Mouse (Mus musculus): ENCODE data around the gene Afm.

Afm gene

GRCm38 (mm10) chr5:90518356-90519100 lies at the start of gene Afm:
Afm (plus strand) TSS chr5:90518932.
- no peak for DNase-seq

- no peak for DNase-seq
Observed at GRCm38 (mm10) chr5:90470836-90471235, 47.9 kb upstream of the Afm start.

DNA sequence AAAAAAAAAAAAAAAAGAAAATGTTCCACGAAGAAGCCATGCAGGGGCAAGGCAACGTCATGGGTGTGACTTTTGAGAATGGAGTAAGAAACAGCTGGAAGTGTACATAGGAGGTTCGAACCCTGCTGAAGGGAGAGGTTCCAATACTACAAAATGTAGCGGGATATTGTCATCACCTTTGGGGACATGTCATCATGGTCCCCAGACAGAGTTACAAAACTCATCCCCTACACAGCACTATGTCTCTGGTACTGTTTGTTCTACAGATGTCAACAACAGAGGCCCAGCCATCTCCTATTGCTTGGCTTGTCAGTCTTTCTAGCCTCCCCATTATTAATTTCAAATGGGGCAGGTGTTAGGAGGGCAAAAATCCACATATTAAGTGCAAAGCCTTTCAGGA lies 44.8 kb upstream of the Afm start:
- DNase-seq: no peak

GRCm38 (mm10) chr5:90474369-90474768 lies 44.4 kb upstream of the Afm start:
- no peak for DNase-seq

DNA sequence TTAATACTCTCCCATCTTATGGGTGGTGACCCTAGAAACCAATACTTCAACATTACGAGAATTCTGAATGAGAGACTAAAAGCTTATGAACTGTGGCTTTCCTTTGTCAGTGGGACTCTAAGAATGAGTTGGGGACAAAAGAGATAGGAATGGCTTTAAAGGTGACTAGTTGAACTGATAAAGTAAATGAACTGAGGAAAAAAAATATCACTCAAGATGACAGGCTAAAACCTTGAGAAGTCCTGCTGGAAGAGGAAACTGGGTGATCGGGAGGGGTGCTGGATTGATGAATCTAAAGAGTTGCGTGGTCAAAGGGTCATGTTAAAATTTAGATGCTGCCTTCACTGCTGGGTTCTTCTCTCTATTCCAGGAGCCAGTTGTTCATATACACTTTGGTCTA lies 42.0 kb upstream of the Afm start:
- no peak for DNase-seq

- no peak for DNase-seq
Observed at GRCm38 (mm10) chr5:90477308-90478140, 41.2 kb upstream of the Afm start.

DNA sequence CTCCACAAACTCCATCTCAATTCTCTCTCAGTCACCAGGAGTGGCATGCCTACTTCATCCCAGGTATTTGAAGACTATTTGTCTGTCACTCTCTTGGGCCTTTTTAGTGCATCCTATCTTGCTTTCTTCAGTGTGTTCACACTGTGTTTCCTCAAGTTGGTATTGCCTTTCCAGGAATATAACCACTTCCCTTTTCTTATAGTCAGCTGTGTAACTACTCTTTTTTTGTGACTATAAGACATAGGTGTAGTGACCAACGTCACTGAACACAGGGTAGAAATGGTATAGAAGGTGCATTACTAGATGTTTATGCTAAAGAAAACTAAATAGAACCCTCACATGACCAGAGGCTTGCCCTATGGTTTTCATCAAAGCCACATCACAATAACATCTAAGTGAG lies 39.8 kb upstream of the Afm start:
- DNase-seq: no peak

GRCm38 (mm10) chr5:90485597-90485996 lies 33.1 kb upstream of the Afm start:
- DNase-seq: no peak

DNA sequence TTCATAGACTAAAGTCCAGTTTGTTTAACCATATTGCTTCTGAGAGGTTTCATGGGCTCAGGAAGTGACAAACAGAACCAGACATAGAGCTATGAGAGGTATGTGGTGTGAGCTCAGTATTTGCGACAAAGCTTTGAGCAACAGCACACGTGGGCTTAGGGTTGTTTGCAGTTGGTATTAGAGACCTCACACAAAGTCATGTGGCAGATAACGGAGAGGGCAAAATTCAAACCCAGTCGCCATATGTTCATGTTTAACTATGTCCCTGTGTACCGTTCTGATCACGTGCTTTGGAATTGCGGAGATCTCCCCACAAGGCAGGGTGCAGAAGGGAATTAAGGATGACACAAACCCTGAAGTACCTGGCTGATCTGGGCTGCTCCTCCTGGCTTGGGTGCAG lies 30.4 kb upstream of the Afm start:
- DNase-seq: no peak

- no peak for DNase-seq
Observed at GRCm38 (mm10) chr5:90490518-90490917, 28.2 kb upstream of the Afm start, which contains the start of gene Afp. Afp (plus strand) TSS chr5:90490737.

DNA sequence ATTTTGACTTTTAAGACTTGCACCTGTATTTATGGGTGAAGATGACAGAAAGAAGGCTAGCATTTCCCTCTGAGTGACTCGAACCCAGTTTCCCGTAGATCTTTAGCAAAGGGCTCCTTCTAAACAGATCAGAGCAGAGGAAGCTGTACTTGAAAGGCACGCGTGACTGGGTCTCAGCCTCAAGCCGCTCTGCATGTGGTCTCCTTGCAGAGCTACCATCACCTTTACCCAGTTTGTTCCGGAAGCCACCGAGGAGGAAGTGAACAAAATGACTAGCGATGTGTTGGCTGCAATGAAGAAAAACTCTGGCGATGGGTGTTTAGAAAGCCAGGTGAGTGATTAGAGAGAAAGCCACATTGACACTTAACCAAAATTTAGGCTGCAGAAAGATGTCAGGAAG lies 26.3 kb upstream of the Afm start:
- no peak for DNase-seq

- no peak for DNase-seq
Observed at GRCm38 (mm10) chr5:90494308-90494707, 24.4 kb upstream of the Afm start.

DNA sequence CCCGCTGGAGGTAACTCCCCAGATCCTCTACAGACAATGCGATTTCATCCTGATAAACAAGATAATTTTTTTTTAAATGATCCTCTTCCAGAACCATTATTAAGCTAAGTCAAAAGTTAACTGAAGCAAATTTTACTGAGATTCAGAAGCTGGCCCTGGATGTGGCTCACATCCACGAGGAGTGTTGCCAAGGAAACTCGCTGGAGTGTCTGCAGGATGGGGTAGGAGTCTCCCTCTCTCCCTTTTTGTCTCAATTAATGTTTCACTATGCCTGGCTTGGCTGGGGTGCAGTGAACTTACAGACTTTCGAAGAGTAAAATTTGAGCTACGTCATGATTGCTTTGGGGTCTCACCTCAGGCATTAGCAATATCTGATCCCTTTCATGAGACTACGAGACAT lies 19.2 kb upstream of the Afm start:
- no peak for DNase-seq

DNA sequence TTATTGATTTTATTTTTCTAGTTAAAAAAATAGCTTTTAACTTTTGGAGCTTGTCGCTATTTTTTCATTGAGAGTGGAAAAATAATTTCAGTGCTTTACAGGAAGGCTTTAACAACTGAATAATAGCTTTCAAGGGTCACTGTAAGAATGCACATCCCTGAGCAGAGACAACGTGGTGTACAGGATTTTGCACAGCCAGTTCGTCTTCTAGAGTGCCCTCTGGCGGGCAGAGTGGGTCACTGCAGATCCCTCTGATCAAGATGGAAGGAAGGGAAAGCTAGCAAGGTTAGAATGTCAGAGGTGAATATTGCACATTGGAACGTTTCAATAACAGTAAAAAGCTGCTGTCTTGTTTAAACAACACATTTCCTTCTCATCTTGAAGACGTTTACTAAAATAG lies 18.0 kb upstream of the Afm start:
- DNase-seq: peak; percentile 65 to 77

- no peak for DNase-seq
Observed at GRCm38 (mm10) chr5:90501752-90502151, 17.0 kb upstream of the Afm start.

DNA sequence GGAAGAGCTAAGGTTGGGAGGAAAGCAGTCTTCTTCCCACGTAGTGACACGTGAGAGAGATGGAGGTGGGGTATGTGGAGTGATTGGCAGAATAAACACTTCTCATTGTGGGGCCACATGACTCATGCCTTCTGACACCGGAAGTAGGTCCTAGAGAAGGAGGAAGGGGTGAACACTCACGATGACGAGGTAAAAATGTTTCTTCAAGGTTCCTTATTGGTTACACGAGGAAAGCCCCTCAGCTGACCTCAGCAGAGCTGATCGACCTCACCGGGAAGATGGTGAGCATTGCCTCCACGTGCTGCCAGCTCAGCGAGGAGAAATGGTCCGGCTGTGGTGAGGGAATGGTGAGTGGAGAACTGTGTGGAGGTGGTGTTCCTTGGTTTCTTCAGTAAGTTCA lies 14.0 kb upstream of the Afm start:
- no peak for DNase-seq

DNA sequence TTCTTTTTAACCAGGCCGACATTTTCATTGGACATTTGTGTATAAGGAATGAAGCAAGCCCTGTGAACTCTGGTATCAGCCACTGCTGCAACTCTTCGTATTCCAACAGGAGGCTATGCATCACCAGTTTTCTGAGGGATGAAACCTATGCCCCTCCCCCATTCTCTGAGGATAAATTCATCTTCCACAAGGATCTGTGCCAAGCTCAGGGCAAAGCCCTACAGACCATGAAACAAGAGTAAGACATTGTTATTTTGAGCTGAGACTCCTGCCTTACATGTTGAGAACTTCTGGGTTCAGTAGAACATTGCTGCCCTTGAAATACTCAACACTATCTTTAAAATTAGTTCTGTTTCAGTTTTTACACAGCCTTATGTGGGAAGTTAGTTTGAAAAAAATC lies 12.2 kb upstream of the Afm start:
- DNase-seq: no peak

DNA sequence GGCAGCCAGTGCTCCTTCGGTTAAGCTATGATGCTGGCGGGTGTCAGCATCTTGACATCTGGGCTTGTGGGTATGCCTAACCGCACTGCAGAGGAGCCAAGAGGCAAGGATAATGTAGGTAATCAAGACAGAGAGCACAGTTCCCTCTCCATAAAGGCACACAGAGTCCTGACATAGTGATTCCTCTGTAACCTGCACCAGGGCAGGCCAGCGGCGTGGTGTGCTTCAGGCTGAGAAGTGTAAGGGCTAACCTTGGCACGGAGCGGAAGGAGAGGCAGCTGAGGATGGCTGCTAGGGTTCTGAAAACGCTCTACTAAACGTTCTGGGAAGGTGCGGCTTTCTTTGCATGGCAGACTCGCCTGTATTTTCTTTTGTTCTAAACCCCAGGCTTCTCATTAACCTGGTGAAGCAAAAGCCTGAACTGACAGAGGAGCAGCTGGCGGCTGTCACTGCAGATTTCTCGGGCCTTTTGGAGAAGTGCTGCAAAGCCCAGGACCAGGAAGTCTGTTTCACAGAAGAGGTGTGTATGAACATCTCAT lies 11.3 kb upstream of the Afm start:
- no peak for DNase-seq

GRCm38 (mm10) chr5:90509828-90510592 lies 8.7 kb upstream of the Afm start:
- no peak for DNase-seq

DNA sequence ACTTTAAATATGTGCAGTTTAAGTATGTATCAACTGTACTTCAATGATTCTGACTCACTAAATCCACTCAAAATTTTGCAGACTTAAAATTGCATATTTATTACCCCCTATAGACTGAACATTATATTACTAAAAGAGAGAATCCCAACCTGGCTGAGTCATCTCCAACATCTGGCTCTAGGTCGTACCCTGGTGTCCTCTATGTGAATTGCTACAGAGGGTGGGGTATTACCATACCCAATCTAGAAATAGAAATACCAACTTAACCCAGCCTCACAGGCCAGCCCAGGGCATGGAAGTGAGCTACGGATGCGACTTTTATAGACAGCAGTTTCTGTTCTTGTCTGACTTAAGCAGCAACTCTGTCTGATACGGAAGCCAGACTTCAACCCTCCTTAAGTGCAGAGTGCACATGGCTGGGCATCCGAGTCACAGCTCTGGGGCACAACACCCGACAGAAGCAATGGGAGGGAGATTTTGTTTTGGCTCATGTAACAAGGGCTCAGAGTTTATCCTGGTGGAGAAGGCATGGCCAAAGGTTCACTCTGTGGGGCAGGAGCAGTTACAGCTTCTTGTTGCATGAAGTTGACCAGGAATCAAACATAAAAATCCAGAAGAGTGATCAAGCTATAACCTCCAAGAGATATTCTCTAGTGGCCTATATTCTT lies 6.3 kb upstream of the Afm start:
- DNase-seq: no peak

- no peak for DNase-seq
Observed at GRCm38 (mm10) chr5:90515561-90515960, 3.2 kb upstream of the Afm start.

DNA sequence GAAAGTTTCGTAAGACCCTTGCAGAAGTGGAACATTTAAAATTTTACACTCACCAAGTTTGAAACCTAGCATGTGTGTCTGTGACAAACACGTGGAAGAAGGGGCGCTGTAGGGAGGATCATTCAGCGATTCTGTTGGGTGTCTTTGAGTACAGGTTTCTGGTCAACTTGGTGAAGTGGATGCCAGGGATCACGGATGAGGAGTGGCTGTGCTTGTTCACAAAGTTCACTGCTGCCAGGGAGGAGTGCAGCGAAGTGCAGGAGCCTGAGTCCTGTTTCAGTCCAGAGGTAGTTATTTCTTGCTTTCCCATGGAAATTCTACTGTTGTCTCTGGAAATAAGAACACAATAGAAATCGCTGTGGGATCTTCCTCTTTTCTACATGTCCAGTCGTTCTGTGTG lies 32.5 kb downstream of the Afm start:
- DNase-seq: no peak

GRCm38 (mm10) chr5:90556052-90556451 lies 37.3 kb downstream of the Afm start:
- no peak for DNase-seq

Measured in lung, postnatal 4 days (tissue).